8 mouse cellular contexts compared by ENCODE assay signal in genomic region chr16:21727897-21728364, GRCm38 (mm10). TPM values are rescaled to one million over a fixed set of nuclear protein-coding genes. Genes with fewer than 3 reads are reported as not detected.
DNase-seq lines count a peak whose midpoint lies in the region; ATAC-seq and TF ChIP-seq lines count a peak whose summit lies in the region.

No protein-coding gene starts in this region.

- no peaks in the 10 kb centered on the region for H3K36me3 ChIP-seq in heart, embryonic 11.5 days (ENCODE audit: control insufficient read depth, insufficient read depth, low read length)
- H3K36me3 ChIP-seq in kidney, postnatal 0 days (ENCODE audit: insufficient read depth, low read length): no peaks in the 10 kb centered on the region
- H3K36me3 ChIP-seq in liver, embryonic 12.5 days: no peaks in the 10 kb centered on the region
- no peaks in the 10 kb centered on the region for H3K36me3 ChIP-seq in neural tube, embryonic 12.5 days

- no peaks in the 10 kb centered on the region for H3K9me3 ChIP-seq in heart, embryonic 11.5 days (replicated peaks; ENCODE audit: control insufficient read depth, low read length)
- no peaks in the 10 kb centered on the region for H3K9me3 ChIP-seq in kidney, postnatal 0 days (replicated peaks; ENCODE audit: low read length)
- H3K9me3 ChIP-seq in liver, embryonic 12.5 days (replicated peaks): no peaks in the 10 kb centered on the region
- no peaks in the 10 kb centered on the region for H3K9me3 ChIP-seq in neural tube, embryonic 12.5 days

- H3K9ac ChIP-seq in heart, embryonic 11.5 days (ENCODE audit: low read depth, low read length): no peak overlapping the region
- H3K9ac ChIP-seq in kidney, postnatal 0 days (ENCODE audit: low read depth, low read length): no peak overlapping the region
- no peak overlapping the region for H3K9ac ChIP-seq in liver, embryonic 12.5 days
- no peak overlapping the region for H3K9ac ChIP-seq in neural tube, embryonic 12.5 days

- H3K4me3 ChIP-seq in heart, embryonic 11.5 days (ENCODE audit: low read depth, low read length): peak overlapping the region; percentile 27; the same call in 1 of the 2 replicates
- 0 out of 2 replicates have a peak overlapping the region, but pooled peaks have one; percentile 11 for H3K4me3 ChIP-seq in kidney, postnatal 0 days (replicated peaks; ENCODE audit: low read depth, low read length)
- H3K4me3 ChIP-seq in liver, embryonic 12.5 days: peak overlapping the region; percentile 32; the same call in 1 of the 2 replicates
- peak overlapping the region; percentile 20; the same call in 1 of the 2 replicates for H3K4me3 ChIP-seq in neural tube, embryonic 12.5 days

- H3K27ac ChIP-seq in heart, embryonic 11.5 days (ENCODE audit: low read depth, low read length): no peak overlapping the region
- no peak overlapping the region for H3K27ac ChIP-seq in kidney, postnatal 0 days
- H3K27ac ChIP-seq in liver, embryonic 12.5 days: no peak overlapping the region
- no peak overlapping the region for H3K27ac ChIP-seq in neural tube, embryonic 12.5 days

- TF ChIP-seq CTCF in kidney, postnatal 0 days (IDR thresholded peaks at IDR 0.05; ENCODE audit: low read depth): peak; percentile 94

- WGBS in heart, embryonic 11.5 days (ENCODE audit: insufficient replicate concordance): 48% methylated on average over 10 of the region's 10 CpGs
- WGBS in kidney, postnatal 0 days: 36% methylated on average over 10 of the region's 10 CpGs
- 39% methylated on average over 10 of the region's 10 CpGs for WGBS in liver, embryonic 12.5 days (ENCODE audit: insufficient replicate concordance)
- 40% methylated on average over 10 of the region's 10 CpGs for WGBS in neural tube, embryonic 12.5 days

- DNase-seq in brain, adult 2 months (ENCODE audit: low read depth, low spot score): peak; percentile 90
- peak; percentile 94 for DNase-seq in kidney, postnatal 0 days (ENCODE audit: low spot score)
- peak; percentile 89 for DNase-seq in testis, postnatal 10 days (ENCODE audit: low spot score)

- no peaks in the 10 kb centered on the region for H3K4me1 ChIP-seq in heart, embryonic 11.5 days (ENCODE audit: control insufficient read depth, insufficient read depth, low read length)
- no peaks in the 10 kb centered on the region for H3K4me1 ChIP-seq in kidney, postnatal 0 days (replicated peaks; ENCODE audit: insufficient read depth, low read length)
- no peaks in the 10 kb centered on the region for H3K4me1 ChIP-seq in liver, embryonic 12.5 days
- no peaks in the 10 kb centered on the region for H3K4me1 ChIP-seq in neural tube, embryonic 12.5 days

- H3K4me2 ChIP-seq in heart, embryonic 11.5 days: peak overlapping the region; percentile 36; the same call in 1 of the 2 replicates
- peak overlapping the region; percentile 35 for H3K4me2 ChIP-seq in kidney, postnatal 0 days (ENCODE audit: low read length)
- H3K4me2 ChIP-seq in liver, embryonic 12.5 days: peak overlapping the region; percentile 46
- peak overlapping the region; percentile 47 for H3K4me2 ChIP-seq in neural tube, embryonic 12.5 days (replicated peaks)

- peak; percentile 97 for ATAC-seq in CD4-positive, CD25-positive, alpha-beta regulatory T cell, adult 4 months
- ATAC-seq in erythroblast, adult 5-6 weeks (replicated peaks; ENCODE audit: low FRiP score, poor library complexity, severe bottlenecking): peak; percentile 73
- ATAC-seq in heart, embryonic 11.5 days (replicated peaks; ENCODE audit: insufficient number of reproducible peaks, low FRiP score, low TSS enrichment): no peak
- ATAC-seq in kidney, postnatal 0 days (replicated peaks; ENCODE audit: low FRiP score, low read depth): 0 out of 2 replicates have a peak, but pooled peaks have one; percentile 33
- ATAC-seq in liver, embryonic 12.5 days: no peak
- peak; percentile 7; the same call in 1 of the 2 replicates for ATAC-seq in neural tube, embryonic 12.5 days (ENCODE audit: low FRiP score, low read depth)

- no peaks in the 10 kb centered on the region for H3K27me3 ChIP-seq in heart, embryonic 11.5 days (ENCODE audit: control insufficient read depth, insufficient read depth, low read length)
- no peaks in the 10 kb centered on the region for H3K27me3 ChIP-seq in kidney, postnatal 0 days (ENCODE audit: insufficient read depth, low read length)
- H3K27me3 ChIP-seq in liver, embryonic 12.5 days (replicated peaks): peaks cover 5% of the 10 kb centered on the region; the same call in 1 of the 2 replicates
- no peaks in the 10 kb centered on the region; the same call in 1 of the 2 replicates for H3K27me3 ChIP-seq in neural tube, embryonic 12.5 days (replicated peaks)

RNA-seq across cellular contexts. Expression of gene 2510009E07Rik, which starts 33.5 kb away (rescaled TPM):
- polyA plus RNA-seq in CD4-positive, CD25-positive, alpha-beta regulatory T cell, adult 4 months (2017; shearing (Covaris generic)): 1 to 10 TPM; 3.4 to 3.8 TPM
- total RNA-seq in erythroblast, adult 5-6 weeks (2015; ENCODE audit: low replicate concordance): 0.63 and 1.3 TPM in 2 replicates
- 0.56 and 1.1 TPM in 2 replicates for total RNA-seq in erythroblast, adult 5-6 weeks (2017; ENCODE audit: low replicate concordance)
- 15.7 and 19.7 TPM in 2 replicates for polyA plus RNA-seq in heart, embryonic 11.5 days (2014; fragmentation: Nextera tagmentation; extraction: Ambion mirVana)
- 13.1 and 13.6 TPM in 2 replicates for polyA plus RNA-seq in kidney, postnatal 0 days (2015; fragmentation: Nextera tagmentation; extraction: Ambion mirVana)
- polyA plus RNA-seq in liver, embryonic 12.5 days (2016; fragmentation: Nextera tagmentation; extraction: Ambion mirVana): 3.9 and 4.2 TPM in 2 replicates
- polyA plus RNA-seq in neural tube, embryonic 12.5 days (2016; fragmentation: Nextera tagmentation; extraction: Ambion mirVana): 61.4 and 74.6 TPM in 2 replicates

RNA-seq across cellular contexts. Expression of gene Ehhadh, which starts 59.7 kb away (rescaled TPM):
- polyA plus RNA-seq in CD4-positive, CD25-positive, alpha-beta regulatory T cell, adult 4 months (2017; shearing (Covaris generic)): 1 to 10 TPM; 7.5 to 8.7 TPM
- 1.3 TPM in 1 of 2 replicates, not detected in the other for total RNA-seq in erythroblast, adult 5-6 weeks (2015; ENCODE audit: low replicate concordance)
- total RNA-seq in erythroblast, adult 5-6 weeks (2017; ENCODE audit: low replicate concordance): 0.94 and 2.9 TPM in 2 replicates
- 2.8 and 3.0 TPM in 2 replicates for polyA plus RNA-seq in heart, embryonic 11.5 days (2014; fragmentation: Nextera tagmentation; extraction: Ambion mirVana)
- polyA plus RNA-seq in kidney, postnatal 0 days (2015; fragmentation: Nextera tagmentation; extraction: Ambion mirVana): 16.5 and 17.8 TPM in 2 replicates
- 5.0 TPM in 2 replicates for polyA plus RNA-seq in liver, embryonic 12.5 days (2016; fragmentation: Nextera tagmentation; extraction: Ambion mirVana)
- 1.5 and 1.9 TPM in 2 replicates for polyA plus RNA-seq in neural tube, embryonic 12.5 days (2016; fragmentation: Nextera tagmentation; extraction: Ambion mirVana)

Comparison
In these comparisons a context has a peak if more than half of its experiments do, and no peak if none do; other contexts are left out.
1. ATAC-seq: peak in CD4-positive, CD25-positive, alpha-beta regulatory T cell, adult 4 months (single experiment), erythroblast, adult 5-6 weeks (single experiment), kidney, postnatal 0 days (single experiment) and neural tube, embryonic 12.5 days (single experiment); none in heart, embryonic 11.5 days (single experiment) and liver, embryonic 12.5 days (single experiment).
2. Peak in every context shown above with its lines, with median percentiles within 50 percentile points of each other: DNase-seq, H3K4me2 ChIP-seq and H3K4me3 ChIP-seq.